Mouse (Mus musculus) heart, embryonic 14.5 days (tissue): ENCODE results near the gene Ston2. TPM values are rescaled to one million over a fixed set of nuclear protein-coding genes. Genes with fewer than 3 reads are reported as not detected.

Experiments used
- ATAC-seq: fragments of 200-750 bp; cut with Nextera tagmentation; 2 replicates; pipeline ENCODE4 v1.8.0; 2017; ENCODE audit warnings: low read depth, moderate TSS enrichment; ENCODE audit not compliant: insufficient number of reproducible peaks, insufficient read depth, low FRiP score
- H3K27ac ChIP-seq, 2 experiments: fragments of 200-500 bp in 1 of 2; fragments of 300-500 bp in 1 of 2; sonication (generic) in 1 of 2; replicated peaks in 1 of 2; 2 replicates each; pipeline ENCODE4 v1.5.1; 2012 to 2014; ENCODE audit warnings: low read depth in 2 of 2, low read length in 2 of 2, control low read depth in 1 of 2, mild to moderate bottlenecking in 1 of 2, mixed read lengths in 1 of 2; ENCODE audit not compliant: control insufficient read depth in 1 of 2, insufficient read depth in 1 of 2
- H3K27me3 ChIP-seq: fragments of 300-500 bp; sonication (generic); 2 replicates; pipeline ENCODE4 v1.6.1; 2014; ENCODE audit warnings: mild to moderate bottlenecking, low read length, control low read depth; ENCODE audit not compliant: control insufficient read depth, insufficient read depth
- H3K36me3 ChIP-seq: fragments of 300-500 bp; sonication (generic); 2 replicates; pipeline ENCODE4 v1.6.1; 2014; ENCODE audit warnings: mild to moderate bottlenecking, control low read depth, low read length, mixed read lengths; ENCODE audit not compliant: control insufficient read depth, insufficient read depth
- H3K4me1 ChIP-seq, 2 experiments: fragments of 200-500 bp in 1 of 2; fragments of 300-500 bp in 1 of 2; sonication (generic) in 1 of 2; 2 replicates each; pipeline ENCODE4 v1.6.1; 2012 to 2014; ENCODE audit warnings: low read length in 2 of 2, control low read depth in 1 of 2, mixed read lengths in 1 of 2; ENCODE audit not compliant: control insufficient read depth in 2 of 2, insufficient read depth in 2 of 2
- H3K4me2 ChIP-seq: fragments of 300-500 bp; sonication (generic); 2 replicates; pipeline ENCODE4 v1.6.1; 2014; ENCODE audit warnings: mild to moderate bottlenecking, low read length
- H3K4me3 ChIP-seq, 2 experiments: fragments of 200-500 bp in 1 of 2; fragments of 300-500 bp in 1 of 2; sonication (generic) in 1 of 2; 2 replicates each; pipeline ENCODE4 v1.5.1; 2012 to 2014; ENCODE audit warnings: low read length in 2 of 2, mild to moderate bottlenecking in 2 of 2, control low read depth in 1 of 2, low read depth in 1 of 2, moderate library complexity in 1 of 2; ENCODE audit not compliant: control insufficient read depth in 1 of 2, insufficient read depth in 1 of 2
- H3K9ac ChIP-seq: fragments of 300-500 bp; sonication (generic); 2 replicates; pipeline ENCODE4 v1.6.1; 2014; ENCODE audit warnings: mild to moderate bottlenecking, low read length
- H3K9me3 ChIP-seq: fragments of 300-500 bp; sonication (generic); 2 replicates; pipeline ENCODE4 v1.6.1; 2016; ENCODE audit warnings: low read length, control low read depth; ENCODE audit not compliant: control insufficient read depth
- WGBS: fragments of 180-500 bp; shearing (Covaris S2); extraction: QIAGEN DNeasy Blood & Tissue Kit; methylation state at CpG from one replicate; pipeline ENCODE4 v1.1.7; 2014; 5-methylcytosine and 5-hydroxymethylcytosine counted together
- polyA plus RNA-seq: library from polyadenylated mRNA; unstranded; fragments of >200 nt; fragmentation: Nextera tagmentation; extraction: Ambion mirVana; gene quantifications from 2 replicates; pipeline ENCODE4 v1.2.1, GENCODE M21; 2014

Gene Ston2
- polyA plus RNA-seq, 1 experiment from 2014 or later: 1.5 TPM

DNA sequence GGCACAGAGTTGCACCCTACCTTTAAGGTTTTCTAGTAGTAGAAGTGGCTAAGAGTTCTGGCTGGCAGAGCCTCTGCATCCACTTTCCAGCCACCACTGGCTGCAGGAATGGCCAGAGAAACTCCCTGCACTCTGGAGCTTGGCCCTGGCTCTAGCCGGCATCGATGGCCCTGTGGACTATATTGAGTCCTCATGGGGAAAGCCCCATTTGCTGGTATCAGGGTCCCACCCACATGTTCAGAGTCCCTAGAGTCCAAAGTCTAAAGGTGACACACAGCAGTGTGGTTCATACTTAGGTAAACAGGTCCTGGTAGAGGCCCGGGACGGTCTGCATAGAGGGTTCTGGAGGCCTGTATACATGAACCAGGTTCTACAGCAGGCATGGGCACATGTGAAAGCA is 92.0 kb downstream of the Ston2 start:
- Histone ChIP-seq H3K4me2 (no peak overlapping the region), H3K36me3 (no peaks in the 10 kb centered on the region), H3K4me1 (no peaks in the 10 kb centered on the region), H3K27me3 (no peaks in the 10 kb centered on the region), H3K4me3 (no peak overlapping the region), H3K27ac (no peak overlapping the region), H3K9ac (no peak overlapping the region), H3K9me3 (no peaks in the 10 kb centered on the region)
- WGBS: 87% methylated on average over 4 of the region's 4 CpGs
- ATAC-seq: no peak

DNA sequence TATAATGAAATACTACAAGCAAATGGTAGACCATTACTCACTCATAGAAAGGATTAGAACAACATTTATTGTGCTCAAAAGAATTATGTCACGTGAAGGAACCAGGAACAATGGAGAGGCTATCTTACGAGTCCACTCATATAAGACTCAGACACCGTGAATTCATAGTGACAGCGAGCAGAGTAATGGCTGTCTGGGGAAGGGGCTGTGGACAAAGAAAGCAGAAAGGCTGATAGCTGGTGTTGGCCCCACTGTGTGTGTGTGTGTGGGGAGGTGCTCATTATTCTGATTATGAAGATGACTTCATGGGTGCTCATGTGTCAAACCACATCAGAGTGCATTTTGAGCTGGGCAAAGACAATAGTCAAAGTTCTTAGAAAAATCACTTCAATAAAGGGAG is 92.4 kb downstream of the Ston2 start:
- Histone ChIP-seq H3K27me3 (no peaks in the 10 kb centered on the region), H3K4me2 (no peak overlapping the region), H3K4me1 (no peaks in the 10 kb centered on the region), H3K9me3 (no peaks in the 10 kb centered on the region), H3K9ac (no peak overlapping the region), H3K36me3 (no peaks in the 10 kb centered on the region), H3K4me3 (no peak overlapping the region), H3K27ac (no peak overlapping the region)
- WGBS: 74% methylated on average over 4 of the region's 4 CpGs
- no peak for ATAC-seq

DNA sequence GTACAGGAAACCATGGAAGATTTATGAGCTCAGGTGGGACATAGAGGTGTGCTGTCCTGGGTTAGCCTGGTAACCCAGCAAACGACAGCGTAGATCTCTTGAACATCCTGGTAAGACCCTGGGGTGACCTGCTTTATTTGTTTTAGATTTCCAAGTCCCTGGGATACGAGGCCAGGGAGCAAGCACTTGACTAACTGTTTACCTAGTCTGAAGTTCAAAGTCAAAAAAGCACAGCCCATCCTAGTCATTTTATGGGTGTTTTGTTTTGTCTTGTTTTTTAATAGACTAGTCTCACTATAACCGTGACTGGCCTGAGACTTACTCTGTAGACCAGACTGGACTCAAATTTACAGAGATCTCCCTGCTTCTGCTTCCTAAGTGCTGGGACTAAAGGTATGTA is 93.4 kb downstream of the Ston2 start:
- WGBS: 75% methylated on average over 4 of the region's 4 CpGs
- no peak for ATAC-seq
- no peak overlapping the region for H3K27ac ChIP-seq
- no peaks in the 10 kb centered on the region for H3K4me1 ChIP-seq
- no peaks in the 10 kb centered on the region for H3K9me3 ChIP-seq
- no peak overlapping the region for H3K9ac ChIP-seq
- no peak overlapping the region for H3K4me3 ChIP-seq
- H3K27me3 ChIP-seq: no peaks in the 10 kb centered on the region
- H3K36me3 ChIP-seq: no peaks in the 10 kb centered on the region
- H3K4me2 ChIP-seq: no peak overlapping the region

DNA sequence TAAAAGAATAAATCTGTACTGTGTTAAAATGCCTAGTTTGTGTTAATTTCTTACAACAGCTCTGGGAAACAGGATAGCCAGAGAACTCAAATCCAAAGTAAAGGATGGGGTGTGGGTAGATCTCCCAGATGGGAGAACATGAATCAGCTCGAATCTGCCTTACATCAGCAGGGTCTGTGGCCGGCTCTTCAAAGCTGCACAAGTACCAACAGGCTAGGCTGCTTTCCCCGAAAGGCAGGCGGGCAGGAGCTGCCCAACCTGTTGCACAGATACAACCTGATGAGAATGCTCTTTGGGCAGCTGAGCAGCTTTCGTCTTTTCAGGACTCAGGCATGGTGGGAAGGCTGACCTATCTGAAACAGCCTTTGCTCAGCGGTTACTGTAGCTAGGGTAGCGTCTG is 94.6 kb downstream of the Ston2 start:
- Histone ChIP-seq H3K4me1 (no peaks in the 10 kb centered on the region), H3K36me3 (no peaks in the 10 kb centered on the region), H3K27me3 (no peaks in the 10 kb centered on the region), H3K4me2 (no peak overlapping the region), H3K27ac (no peak overlapping the region), H3K9ac (no peak overlapping the region), H3K9me3 (no peaks in the 10 kb centered on the region), H3K4me3 (no peak overlapping the region)
- WGBS: 77% methylated on average over 7 of the region's 7 CpGs
- ATAC-seq: no peak

DNA sequence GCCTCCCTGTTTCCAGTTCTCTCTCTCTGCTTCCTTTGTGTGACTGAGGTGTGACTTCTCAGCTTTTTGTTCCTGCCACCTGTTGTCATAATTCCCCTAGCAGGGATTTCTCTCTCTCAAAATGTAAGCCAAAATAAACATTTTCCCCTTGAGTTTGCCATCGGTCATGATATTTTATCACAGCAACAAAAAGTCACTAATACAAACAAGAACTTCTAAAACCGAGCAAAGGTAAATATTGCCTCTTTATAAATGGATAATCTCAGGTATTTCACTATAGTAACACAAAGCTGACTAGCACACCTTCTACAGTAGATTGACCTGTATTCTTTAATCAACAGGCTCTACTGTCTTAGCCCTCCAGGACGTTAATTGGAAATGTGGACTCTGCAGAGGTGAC is 95.2 kb downstream of the Ston2 start:
- 68% methylated on average over 3 of the region's 3 CpGs for WGBS
- Histone ChIP-seq H3K9me3 (no peaks in the 10 kb centered on the region), H3K4me2 (no peak overlapping the region), H3K4me1 (no peaks in the 10 kb centered on the region), H3K4me3 (no peak overlapping the region), H3K27me3 (no peaks in the 10 kb centered on the region), H3K9ac (no peak overlapping the region), H3K36me3 (no peaks in the 10 kb centered on the region), H3K27ac (no peak overlapping the region)
- ATAC-seq: no peak

DNA sequence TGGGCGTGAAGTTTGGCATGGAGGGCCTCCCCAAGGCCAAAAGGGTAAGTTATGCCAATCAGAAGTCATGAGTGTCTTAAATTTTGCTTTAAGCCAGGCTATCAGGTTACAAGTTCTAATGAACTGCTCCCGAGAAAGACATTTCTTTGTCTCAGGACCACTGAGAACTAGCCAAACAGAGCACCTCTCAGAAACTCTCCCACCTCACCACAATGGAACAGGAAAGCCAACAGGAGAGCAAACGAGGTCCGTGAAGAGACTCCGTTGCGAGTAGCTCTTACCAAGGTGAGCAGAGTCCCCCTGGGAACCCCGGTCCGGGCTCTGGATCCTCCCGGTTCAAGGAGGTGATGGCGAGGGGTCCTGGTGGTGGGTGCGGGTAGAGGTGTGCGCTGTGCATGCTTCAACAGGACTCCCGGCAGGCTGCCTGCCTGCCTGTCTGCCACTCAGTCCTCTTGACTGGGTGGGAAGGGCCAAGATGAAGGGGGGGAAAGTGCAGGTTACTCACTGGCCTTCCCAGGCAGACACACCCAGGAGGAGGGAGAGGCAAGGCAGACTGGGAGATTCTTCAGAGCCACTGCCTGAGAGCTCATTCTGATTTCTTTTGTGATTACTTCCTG is 102.4 kb downstream of the Ston2 start:
- Histone ChIP-seq H3K4me2 (peak overlapping the region; percentile 32; the same call in 1 of the 2 replicates), H3K9me3 (no peaks in the 10 kb centered on the region), H3K4me1 (peaks cover 17 to 25% of the 10 kb centered on the region in 2 experiments), H3K27ac (no peak overlapping the region), H3K36me3 (no peaks in the 10 kb centered on the region), H3K4me3 (no peak overlapping the region), H3K9ac (no peak overlapping the region), H3K27me3 (peaks cover 14% of the 10 kb centered on the region)
- WGBS: 22% methylated on average over 13 of the region's 13 CpGs
- ATAC-seq: no peak

DNA sequence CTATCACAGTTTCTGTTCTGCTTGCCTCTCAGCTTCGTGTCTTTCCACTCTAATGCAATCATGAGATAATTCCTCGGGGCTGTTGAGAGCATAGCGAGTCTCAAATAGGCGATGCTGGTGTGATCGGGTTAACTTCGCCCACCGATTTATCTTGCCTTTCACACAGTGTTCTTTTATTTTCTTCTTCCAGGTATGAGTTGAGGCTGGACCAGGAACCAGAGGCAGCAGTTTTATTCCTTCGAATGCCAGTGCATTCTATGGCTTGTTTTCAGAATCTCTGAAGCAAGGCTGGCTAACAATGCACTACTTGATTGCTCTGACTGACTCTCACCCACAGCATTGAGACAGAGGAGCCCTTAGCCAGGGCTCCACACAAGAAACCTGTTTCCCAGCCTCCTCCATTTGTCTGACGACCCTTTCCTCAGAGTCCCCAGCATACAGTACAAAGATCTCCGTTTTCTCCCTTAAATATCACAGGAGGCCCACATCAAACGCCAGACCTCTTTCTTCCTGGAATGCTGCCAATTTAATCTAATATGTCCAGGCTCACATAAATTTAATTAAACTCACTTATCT is 103.3 kb downstream of the Ston2 start:
- no peak overlapping the region for H3K27ac ChIP-seq
- peak overlapping the region; percentile 64 for H3K4me2 ChIP-seq

More for the DNA sequence above, 103.3 kb downstream of the Ston2 start:
- peaks cover 14% of the 10 kb centered on the region for H3K27me3 ChIP-seq
- H3K36me3 ChIP-seq: no peaks in the 10 kb centered on the region
- 0 out of 2 replicates have a peak overlapping the region, but pooled peaks have one; percentile 41 for H3K9ac ChIP-seq
- peak overlapping the region in 1 of 2 experiments; percentile 16; a peak in 1 of 4 replicates for H3K4me3 ChIP-seq
- WGBS: 37% methylated on average over 11 of the region's 11 CpGs
- ATAC-seq: no peak
- peaks cover 17 to 25% of the 10 kb centered on the region in 2 experiments for H3K4me1 ChIP-seq
- H3K9me3 ChIP-seq: no peaks in the 10 kb centered on the region
